Mouse (Mus musculus): ENCODE data around the gene Taldo1.
"Not testable (repeated sequence)": the region's sequence is repeated elsewhere in the genome, so short reads cannot be mapped to it uniquely, and the experiment has no call there.

Taldo1 gene

DNA sequence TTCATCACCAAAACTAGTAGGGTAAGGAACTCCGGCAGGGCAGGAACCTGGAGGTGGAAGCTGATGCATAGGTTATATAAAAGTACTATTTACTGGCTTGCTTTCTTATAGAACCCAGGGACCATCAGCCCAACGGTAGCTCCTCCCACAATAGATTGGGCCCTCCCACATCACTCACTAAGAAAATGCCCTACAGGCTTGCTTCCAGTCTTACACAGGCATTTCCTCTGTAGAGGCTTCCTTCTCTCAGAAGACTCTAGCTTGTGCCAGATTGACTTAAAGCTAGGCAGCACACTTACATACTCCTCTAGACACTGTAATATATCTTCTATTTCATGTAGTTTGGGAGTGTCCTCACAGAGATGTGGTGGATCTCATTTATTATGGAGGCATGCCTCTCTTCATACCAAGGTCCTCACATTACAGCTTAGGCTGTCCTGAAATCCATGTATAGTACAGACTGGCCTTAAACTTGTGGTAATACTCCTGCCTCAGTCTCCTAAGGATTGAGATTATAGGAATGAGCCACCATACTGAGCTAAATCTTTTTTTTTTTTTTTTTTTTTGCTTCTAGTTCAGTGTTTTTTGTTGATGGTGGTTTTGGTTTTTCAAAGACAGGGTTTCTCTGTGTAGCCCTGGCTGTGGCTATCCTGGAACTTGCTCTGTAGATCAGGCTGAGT, 4.1 kb upstream of the Taldo1 start:
- no peak for DNase-seq (ENCODE audit: low spot score)

DNA sequence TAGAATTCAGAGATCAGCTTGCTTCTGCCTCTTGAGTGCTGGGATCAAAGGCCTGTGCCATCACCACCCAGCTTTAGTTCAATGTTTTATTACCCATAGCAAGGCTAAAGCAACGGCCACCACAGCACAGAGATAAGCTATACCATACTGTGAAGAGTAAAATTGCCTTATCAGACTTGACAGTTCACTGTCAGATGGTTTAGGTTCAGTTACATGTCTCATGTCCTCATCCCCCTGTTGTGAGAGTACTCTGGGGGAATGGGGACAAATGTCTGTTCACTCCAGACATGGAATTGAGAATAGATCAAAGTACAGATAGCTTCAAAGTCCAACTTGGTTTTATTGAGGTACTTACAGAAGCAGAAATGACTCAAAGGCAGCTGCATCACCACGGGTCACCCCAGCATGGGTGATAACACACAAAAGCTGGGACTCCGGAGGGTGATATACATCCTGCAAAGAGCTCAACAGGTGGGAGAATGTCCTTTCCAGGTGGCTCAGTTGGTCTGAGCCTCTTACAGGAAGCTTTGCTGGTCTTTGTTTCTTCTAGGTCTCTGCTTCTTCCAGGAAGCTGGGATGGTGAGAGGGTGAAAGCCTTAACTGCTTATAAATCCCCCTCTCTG, 3.4 kb upstream of the Taldo1 start:
- DNase-seq (ENCODE audit: low spot score): no peak

DNA sequence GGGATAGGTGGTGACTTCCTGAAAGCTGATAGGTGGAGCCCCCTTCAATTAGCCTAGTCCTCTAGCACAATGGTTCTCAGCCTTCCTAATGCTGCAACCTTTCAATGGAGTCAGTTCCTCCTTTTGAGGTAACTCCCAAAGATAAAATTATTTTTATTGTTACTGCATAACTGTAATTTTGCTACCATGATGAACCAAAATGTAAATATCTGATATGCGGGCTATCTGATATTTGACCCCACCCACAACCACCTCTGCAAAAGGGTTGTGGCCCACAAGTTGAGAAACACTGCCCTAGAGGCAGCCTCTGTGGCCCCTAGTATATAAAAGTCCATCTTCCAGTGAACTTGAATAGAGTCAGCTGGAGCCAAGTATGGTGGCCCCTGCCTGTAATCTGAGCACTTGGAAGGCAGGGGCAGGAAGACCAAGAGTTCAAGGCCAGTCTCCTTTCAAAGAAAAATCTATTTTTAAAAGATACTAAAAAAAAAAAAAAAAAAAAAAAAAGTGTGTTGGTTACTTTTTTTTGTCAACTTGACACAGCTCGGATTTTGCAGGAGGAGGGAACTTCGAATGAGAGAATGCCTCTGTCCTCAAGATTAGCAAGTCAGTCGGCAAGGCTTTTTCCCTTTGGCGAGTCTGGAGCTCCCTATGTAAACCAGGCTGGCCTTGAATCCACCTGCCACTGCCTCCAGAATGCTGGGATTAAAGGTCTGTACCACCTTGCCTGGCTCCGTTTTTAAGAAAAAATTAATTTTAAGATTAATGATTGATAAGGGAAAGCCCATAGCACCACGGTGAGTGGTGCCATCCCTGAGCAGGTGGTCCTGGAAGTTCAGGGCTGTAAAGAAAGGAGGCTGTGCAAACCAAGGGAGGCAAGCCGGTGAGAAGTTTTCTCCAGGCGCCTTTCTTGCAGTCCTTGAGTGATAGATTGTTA, 1.4 kb upstream of the Taldo1 start:
- no peak for DNase-seq (ENCODE audit: low spot score)

DNA sequence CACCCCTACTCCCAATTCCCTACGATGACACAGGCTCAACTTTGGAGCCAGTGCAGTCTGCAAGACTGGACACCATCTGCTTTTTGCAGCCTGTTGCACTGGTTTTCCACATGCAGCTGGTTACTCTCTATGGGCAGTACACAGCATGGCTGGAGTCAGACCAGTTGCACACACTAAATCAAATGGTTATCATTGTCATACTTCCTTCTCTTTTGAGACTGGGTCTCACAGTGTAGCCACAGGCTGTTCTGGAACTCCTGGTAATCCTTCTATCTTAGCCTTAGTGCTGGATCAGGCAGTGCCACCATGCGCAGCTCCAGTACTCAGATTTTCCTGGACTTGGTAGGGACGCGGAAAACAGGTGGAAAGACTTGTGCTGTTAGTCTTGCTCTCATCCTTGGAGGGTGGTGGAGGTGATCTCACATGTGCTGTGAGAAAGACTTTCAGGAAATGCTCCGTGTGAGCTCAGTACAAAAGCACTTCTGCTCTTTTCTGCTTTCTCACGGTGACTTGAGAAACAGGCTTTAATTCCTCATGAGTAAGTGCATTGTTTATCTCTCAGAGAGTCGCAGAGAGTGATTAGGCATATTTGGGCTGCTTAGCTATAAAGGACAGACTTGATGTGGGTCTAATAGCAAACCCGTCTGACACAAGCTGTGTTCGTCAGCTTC, 688 bp downstream of the Taldo1 start:
- no peak for DNase-seq (ENCODE audit: low spot score)

DNA sequence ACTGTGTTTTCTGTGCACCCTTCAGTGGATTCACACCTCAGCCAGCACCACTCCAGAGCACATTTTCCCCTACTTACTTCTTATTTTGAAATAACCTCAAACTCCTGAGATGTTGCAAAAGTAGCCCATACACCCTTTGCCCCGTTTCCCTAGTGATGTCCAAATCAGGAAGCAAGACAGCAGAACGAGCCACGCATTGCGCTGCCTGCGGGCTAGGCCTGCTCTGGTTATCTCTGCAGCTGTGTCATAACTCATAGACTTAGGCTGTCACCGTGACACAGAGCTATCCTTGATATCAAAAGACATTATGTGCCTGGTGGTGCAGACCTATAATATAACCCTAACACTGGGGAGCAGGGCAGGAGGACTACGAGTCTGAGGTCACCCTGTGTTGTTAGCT, 2.2 kb downstream of the Taldo1 start:
- DNase-seq (ENCODE audit: low spot score): no peak

- no peak for DNase-seq (ENCODE audit: low spot score)
Observed at GRCm38 (mm10) chr7:141394771-141395170, 2.8 kb downstream of the Taldo1 start.

DNA sequence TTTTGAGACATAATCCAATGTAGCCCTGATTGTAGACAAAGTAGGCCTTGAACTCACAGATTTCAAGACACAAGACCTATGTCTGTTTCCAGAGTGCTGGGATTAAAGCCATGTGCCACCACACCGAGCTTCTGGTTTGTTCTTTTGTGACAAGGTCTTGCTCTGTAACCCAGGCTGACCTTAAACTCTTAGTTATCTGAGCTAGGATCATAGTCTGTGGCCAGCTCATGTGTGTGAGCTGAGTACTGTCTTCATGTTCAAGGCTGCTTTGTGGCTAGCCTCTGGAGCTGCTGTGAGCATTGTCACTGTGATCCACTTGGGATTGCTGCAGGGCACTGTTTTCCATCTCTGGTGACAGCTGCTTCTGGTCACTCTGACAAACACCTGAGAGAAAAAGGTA, 3.3 kb downstream of the Taldo1 start:
- DNase-seq (ENCODE audit: low spot score): no peak

GRCm38 (mm10) chr7:141403305-141403704, 11.3 kb downstream of the Taldo1 start:
- DNase-seq (ENCODE audit: low spot score): no peak

GRCm38 (mm10) chr7:141405466-141405865, 13.5 kb downstream of the Taldo1 start:
- DNase-seq (ENCODE audit: low spot score): no peak

GRCm38 (mm10) chr7:141407670-141408069, 15.7 kb downstream of the Taldo1 start:
- DNase-seq (ENCODE audit: low spot score): not testable (repeated sequence)

GRCm38 (mm10) chr7:141408833-141409232, 16.8 kb downstream of the Taldo1 start:
- DNase-seq (ENCODE audit: low spot score): peak; percentile 78

- DNase-seq (ENCODE audit: low spot score): no peak
Observed at GRCm38 (mm10) chr7:141410631-141411030, 18.6 kb downstream of the Taldo1 start.

GRCm38 (mm10) chr7:141411667-141412066, 19.7 kb downstream of the Taldo1 start:
- DNase-seq (ENCODE audit: low spot score): no peak

DNA sequence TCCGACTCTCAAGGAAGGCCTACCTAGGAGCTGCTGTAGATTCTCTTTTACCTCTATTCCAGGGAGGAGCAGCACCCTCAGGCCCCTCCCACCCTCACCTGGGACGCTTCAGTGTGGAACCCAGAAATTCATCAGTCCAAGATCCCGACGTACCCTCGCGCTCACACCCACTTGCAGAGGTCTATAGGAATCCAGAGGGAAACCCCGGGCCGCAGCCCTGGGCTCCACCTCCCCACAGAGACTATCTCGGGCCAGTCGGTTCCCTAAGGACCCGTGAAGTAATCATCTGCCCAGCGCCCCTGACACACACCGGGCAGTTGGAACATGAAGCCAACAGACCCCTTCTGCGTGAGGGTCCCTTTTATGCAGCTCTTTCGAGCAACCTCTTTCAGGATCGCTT, 21.3 kb downstream of the Taldo1 start:
- no peak for DNase-seq (ENCODE audit: low spot score)

DNA sequence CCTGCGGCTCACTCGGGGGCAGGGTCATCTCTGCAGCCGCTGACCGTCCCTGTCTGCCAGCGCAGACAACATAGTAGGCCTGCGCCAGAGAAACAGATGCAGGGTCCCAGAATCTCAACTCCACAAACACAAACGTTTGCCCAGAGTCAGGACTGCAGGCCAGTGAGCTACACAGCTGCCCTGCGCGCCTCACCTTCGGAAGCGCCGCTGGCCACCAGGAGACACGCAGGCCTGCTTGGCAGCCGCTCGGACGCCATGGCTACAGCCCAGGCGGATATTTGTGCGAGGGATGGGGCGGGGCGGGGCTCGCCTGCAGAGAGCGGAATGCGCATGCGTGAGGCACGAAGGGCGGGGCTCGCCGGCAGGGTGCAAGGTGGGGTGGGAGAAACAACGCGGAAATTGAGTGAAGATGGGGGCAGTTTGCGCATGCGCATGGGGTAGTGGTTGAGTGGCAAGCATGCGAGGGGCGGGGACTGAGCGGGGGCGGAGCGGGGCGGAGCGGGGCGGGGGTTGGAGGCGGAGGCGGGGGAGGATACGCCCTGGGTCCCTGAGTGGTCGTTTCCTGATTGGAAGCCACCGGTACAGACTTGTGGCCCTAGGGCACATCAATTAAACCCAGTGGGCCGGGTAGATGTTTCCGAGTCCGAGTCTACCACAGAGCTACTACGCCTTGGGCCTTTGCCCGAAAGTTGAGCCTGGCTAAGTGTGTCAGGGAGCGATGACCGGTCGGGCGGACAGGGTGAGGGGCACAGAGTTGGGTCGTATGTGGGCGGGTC, 22.0 kb downstream of the Taldo1 start, which contains the start of gene Gatd1:
TSS of gene Gatd1 (minus strand) at position 328 of the 776 bp plus-strand sequence.
- peak; percentile 94 for DNase-seq (ENCODE audit: low spot score)

DNA sequence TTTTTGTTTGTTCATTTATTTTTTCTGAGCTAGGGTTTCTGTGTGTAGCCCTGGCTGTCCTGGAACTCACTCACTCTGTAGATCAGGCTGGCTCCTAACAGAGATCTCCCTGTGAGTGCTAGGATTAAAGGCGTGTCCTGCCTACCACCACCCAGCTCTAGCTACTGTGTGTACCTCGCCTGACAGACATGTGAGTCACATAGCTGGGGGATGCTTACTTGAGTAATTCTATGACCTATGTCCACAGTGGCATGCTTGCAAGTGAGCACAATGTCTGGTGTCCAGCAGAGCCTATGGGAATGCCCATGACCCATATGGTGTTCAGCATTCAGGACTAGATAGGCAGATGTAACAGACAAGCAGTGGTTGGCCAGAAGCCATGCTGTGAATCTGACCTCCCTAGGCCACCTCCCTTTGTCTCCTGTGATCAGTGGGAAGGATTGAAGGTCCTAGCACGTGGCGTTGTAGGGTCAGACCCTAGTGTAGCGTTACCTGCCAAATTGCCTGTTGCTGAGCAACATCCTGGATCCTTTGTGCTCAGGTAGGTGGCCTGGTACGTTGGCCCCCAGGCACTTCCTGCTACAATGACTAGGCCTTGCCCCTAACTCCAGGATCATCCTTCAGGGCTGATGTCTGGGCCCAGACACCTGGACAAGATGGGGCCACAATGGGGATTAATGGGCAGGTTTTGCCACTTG, 24.3 kb downstream of the Taldo1 start:
- no peak for DNase-seq (ENCODE audit: low spot score)

- DNase-seq (ENCODE audit: low spot score): no peak
Observed at GRCm38 (mm10) chr7:141417731-141418681, 26.0 kb downstream of the Taldo1 start.

DNA sequence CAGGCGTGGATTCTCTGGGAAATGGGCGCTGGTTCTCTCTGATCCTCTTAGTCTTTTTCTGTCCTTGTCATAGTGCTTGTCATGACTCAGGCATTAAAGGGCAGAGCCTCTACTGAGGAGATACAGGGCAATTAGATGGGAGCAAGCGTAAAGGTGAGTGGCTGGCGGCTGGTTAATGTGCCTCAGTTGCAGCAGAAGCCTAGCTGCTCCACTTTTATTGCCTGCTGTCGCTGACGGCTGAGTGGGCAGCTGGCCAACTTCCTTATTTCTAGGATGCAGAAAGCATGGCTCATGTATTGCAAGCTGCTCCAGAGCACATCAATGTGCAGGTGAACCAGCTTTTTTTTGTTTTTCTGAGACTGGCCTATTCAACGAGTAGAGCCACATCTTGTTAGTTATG, 27.0 kb downstream of the Taldo1 start:
- no peak for DNase-seq (ENCODE audit: low spot score)

DNA sequence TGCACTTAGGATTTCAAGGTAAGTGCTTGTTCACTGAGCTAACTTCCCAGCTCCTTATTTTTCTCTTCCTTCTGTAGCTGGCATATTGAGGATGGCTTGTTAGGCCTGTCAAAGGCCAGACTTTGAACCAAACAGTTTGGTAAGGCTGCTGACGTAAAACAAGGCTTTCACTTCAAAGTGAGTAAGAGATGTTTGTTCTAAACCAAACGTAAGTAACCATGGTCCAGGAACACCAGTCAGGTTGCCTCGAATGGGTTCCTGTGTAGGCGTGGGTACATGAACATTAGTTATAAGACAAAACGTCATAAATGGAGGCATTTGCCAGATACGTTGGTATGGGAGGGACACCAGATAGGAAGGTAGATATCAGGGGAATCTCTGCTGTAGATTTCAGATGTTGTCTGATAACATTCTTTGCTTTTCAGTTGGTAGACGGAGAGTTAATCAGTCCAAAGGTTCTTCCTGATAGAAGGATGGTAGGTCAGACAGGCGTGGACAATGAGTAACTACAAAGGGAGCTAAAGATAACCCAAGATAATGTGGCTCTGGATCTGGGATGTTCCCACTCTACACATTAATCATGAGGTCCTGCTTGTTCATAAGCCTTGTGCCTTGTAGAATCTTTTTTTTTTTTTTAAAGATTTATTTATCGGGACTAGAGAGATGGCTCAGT, 28.2 kb downstream of the Taldo1 start:
- no peak for DNase-seq (ENCODE audit: low spot score)
